Mouse (Mus musculus): ENCODE results near the gene Mpv17l2.

DNA sequence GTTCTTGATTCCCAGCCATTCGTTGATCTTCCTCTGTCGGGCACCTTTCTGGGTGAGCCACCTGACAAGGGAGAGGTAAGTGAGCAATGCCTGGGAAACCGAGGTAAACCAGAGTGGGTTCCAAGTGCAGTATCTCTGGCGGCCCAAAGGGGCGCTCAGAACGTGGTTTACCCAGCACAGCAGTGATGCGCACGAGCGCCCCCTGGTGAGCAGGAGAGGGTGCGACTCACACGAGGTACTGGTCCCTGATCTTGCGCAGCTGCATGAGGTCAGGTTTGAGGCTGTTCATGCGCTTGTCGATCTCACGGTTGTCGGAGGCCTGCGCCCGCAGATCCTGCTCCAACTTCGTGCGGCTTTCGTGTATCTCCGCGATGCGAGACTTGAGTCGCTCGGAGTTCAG is 8.6 kb upstream of the Mpv17l2 start:
- no peak for TF ChIP-seq POLR2A (IDR thresholded peaks at IDR 0.05; ENCODE audit: insufficient read depth, low read length)
- no peak for TF ChIP-seq CTCF (IDR thresholded peaks at IDR 0.05; ENCODE audit: low read depth, low read length)
- TF ChIP-seq EP300 (IDR thresholded peaks at IDR 0.05; ENCODE audit: insufficient read depth, low read depth, low read length) = no peak

Data from ES-Bruce4 (cell line).